Mouse (Mus musculus) hindbrain, embryonic 11.5 days (tissue): ENCODE measurements around the gene Ncam2. TPM values are rescaled to one million over a fixed set of nuclear protein-coding genes. Genes with fewer than 3 reads are reported as not detected.

Source experiments
- ATAC-seq: fragments of 200-750 bp; cut with Nextera tagmentation; 2 replicates; pipeline ENCODE4 v1.8.0; 2017; ENCODE audit warnings: mild to moderate bottlenecking, moderate TSS enrichment, moderate library complexity; ENCODE audit not compliant: low FRiP score
- DNase-seq: peaks from one replicate; pipeline ENCODE4 v3.0.0-alpha.2; 2015; ENCODE audit warnings: low spot score
- H3K27ac ChIP-seq: fragments of 300-500 bp; sonication (generic); 2 replicates; pipeline ENCODE4 v1.5.1; 2014; ENCODE audit warnings: mild to moderate bottlenecking, low read depth, low read length
- H3K27me3 ChIP-seq: fragments of 300-500 bp; sonication (generic); 2 replicates; pipeline ENCODE4 v1.6.1; 2014; ENCODE audit warnings: mild to moderate bottlenecking, low read length, moderate library complexity, mixed read lengths; ENCODE audit not compliant: control insufficient read depth, insufficient read depth
- H3K36me3 ChIP-seq: fragments of 300-500 bp; sonication (generic); 2 replicates; pipeline ENCODE4 v1.6.1; 2014; ENCODE audit warnings: mild to moderate bottlenecking, low read length, moderate library complexity, mixed read lengths; ENCODE audit not compliant: control insufficient read depth, insufficient read depth
- H3K4me1 ChIP-seq: fragments of 300-500 bp; sonication (generic); replicated peaks from 2 replicates; pipeline ENCODE4 v1.6.1; 2014; ENCODE audit warnings: low read length, mixed read lengths; ENCODE audit not compliant: control insufficient read depth, insufficient read depth
- H3K4me2 ChIP-seq: fragments of 300-500 bp; sonication (generic); replicated peaks from 2 replicates; pipeline ENCODE4 v1.6.1; 2014; ENCODE audit warnings: mild to moderate bottlenecking, low read depth, low read length
- H3K4me3 ChIP-seq: fragments of 300-500 bp; sonication (generic); 2 replicates; pipeline ENCODE4 v1.5.1; 2014; ENCODE audit warnings: low read depth, low read length
- H3K9ac ChIP-seq: fragments of 300-500 bp; sonication (generic); 2 replicates; pipeline ENCODE4 v1.6.1; 2014; ENCODE audit warnings: low read depth, low read length
- H3K9me3 ChIP-seq: fragments of 300-500 bp; sonication (generic); 2 replicates; pipeline ENCODE4 v1.6.1; 2016; ENCODE audit warnings: low read length; ENCODE audit not compliant: control insufficient read depth
- WGBS: fragments of 180-500 bp; shearing (Covaris S2); extraction: QIAGEN DNeasy Blood & Tissue Kit; methylation state at CpG from one replicate; pipeline ENCODE4 v1.1.7; 2014; 5-methylcytosine and 5-hydroxymethylcytosine counted together
- polyA plus RNA-seq: library from polyadenylated mRNA; unstranded; fragments of >200 nt; fragmentation: Nextera tagmentation; extraction: Ambion mirVana; gene quantifications from 2 replicates; pipeline ENCODE4 v1.2.1, GENCODE M21; 2014

Gene Ncam2
- polyA plus RNA-seq, 1 experiment from 2014 or later, result 2.7 TPM

DNA sequence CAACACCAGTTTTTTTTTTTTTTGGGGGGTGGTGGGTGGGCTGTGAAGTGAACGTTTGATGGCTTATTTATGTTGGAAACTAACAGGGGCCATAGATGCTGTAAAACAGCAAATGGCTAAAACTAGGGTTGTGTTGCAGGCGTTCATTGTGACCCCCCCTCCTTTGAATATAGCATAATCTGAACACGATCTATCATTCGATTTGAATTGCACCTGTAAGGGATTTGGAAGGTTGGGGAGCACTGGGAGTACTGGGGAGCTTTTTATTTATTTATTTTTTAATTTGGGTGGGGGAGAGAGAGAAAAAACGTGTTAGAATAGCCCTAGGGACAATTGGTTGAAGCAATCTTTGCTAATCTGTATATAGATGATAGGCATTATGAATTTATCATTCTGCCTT is 974 bp downstream of the Ncam2 start:
- H3K27me3 ChIP-seq, result no peaks in the 10 kb centered on the region
- 51% methylated on average over 5 of the region's 5 CpGs for WGBS
- H3K4me2 ChIP-seq, result peak overlapping the region; percentile 87
- peak overlapping the region; percentile 49 for H3K4me3 ChIP-seq
- 0 out of 2 replicates have a peak, but pooled peaks cover 2% of the 10 kb centered on the region for H3K4me1 ChIP-seq
- H3K36me3 ChIP-seq, result no peaks in the 10 kb centered on the region
- DNase-seq (peak; percentile 12), ATAC-seq (no peak)
- no peak overlapping the region for H3K27ac ChIP-seq
- no peak overlapping the region for H3K9ac ChIP-seq
- no peaks in the 10 kb centered on the region for H3K9me3 ChIP-seq

DNA sequence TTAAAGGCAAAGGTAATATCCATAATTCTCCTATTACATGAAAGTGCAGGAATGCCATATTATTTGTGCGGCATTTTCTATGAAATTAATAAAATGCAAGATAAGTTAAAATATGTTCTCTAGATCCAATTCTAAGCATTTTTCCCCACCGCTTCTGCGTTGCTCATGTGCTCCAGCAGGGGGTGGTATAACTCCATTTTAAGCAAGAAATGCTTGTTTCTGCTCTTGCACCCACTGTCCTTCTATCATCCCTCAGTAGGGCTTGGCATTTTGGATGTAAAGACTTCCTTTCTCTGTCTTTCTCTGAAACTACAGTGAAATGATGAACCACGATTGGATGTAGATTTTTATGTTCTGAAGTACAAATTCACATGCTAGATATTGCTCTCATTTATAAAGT is 1.5 kb downstream of the Ncam2 start:
- H3K9me3 ChIP-seq, result no peaks in the 10 kb centered on the region
- ATAC-seq (no peak), DNase-seq (peak; percentile 80)
- H3K27ac ChIP-seq, result no peak overlapping the region
- H3K4me2 ChIP-seq, result no peak overlapping the region
- no peak overlapping the region for H3K9ac ChIP-seq
- H3K4me3 ChIP-seq, result no peak overlapping the region
- WGBS, result 8% methylated on average over 4 of the region's 4 CpGs
- no peaks in the 10 kb centered on the region for H3K27me3 ChIP-seq
- H3K36me3 ChIP-seq, result no peaks in the 10 kb centered on the region
- H3K4me1 ChIP-seq, result 0 out of 2 replicates have a peak, but pooled peaks cover 2% of the 10 kb centered on the region

DNA sequence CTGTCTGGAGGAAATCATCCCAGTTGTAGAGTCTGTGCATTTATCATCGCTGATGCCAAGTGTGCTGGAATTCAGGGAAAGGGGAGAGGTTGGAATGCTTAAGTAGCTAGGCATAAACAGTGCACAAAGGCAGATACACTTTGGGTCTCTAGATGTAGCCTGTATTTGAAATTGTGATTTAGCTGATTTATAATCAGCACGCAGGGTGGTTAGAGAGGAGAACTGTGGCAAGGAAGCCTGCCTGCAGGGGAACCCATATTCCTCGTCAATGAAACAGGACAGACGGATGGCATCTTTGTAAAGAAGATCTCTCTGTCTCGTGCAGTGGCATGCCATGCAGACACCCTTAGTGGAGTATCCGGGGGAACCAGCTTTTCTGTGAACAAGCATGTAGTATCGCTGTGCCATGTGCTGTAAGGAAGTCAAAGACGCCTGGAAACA is 2.2 kb downstream of the Ncam2 start:
- Histone ChIP-seq H3K4me1 (0 out of 2 replicates have a peak, but pooled peaks cover 2% of the 10 kb centered on the region), H3K4me3 (no peak overlapping the region), H3K9me3 (no peaks in the 10 kb centered on the region), H3K36me3 (no peaks in the 10 kb centered on the region), H3K4me2 (no peak overlapping the region), H3K9ac (no peak overlapping the region), H3K27me3 (no peaks in the 10 kb centered on the region), H3K27ac (no peak overlapping the region)
- DNase-seq, result no peak
- WGBS, result 71% methylated on average over 8 of the region's 8 CpGs
- no peak for ATAC-seq

DNA sequence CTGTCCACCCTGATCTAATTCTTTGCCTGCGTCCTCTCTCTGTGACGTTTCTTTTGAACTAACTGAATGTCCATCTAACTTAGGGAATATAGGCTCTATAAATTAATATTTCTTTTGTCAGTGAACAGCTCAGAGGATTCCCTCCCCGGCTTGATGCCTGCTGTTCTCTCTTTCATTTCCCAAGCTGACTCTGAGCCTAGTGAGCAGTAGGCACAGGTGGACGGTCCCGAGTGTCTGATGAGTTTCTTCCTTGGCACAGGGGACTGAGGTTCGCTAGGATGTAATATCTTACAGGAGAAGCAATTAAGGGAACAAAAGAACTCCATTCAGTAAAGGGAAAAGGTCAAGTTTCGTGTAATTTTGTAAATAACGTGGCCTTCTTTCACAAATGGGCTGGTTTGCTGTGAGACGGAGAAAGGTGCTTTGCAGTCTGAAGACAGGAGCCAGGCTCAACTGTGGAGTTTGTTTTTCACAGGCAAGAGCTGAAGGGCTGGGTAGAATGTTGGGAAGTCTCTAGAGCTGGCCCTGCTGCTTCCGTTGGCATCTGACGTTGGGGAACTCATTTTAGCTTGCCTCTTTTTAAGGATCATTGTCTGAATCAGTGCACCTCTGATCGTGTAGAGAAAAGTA is 4.0 kb downstream of the Ncam2 start:
- no peaks in the 10 kb centered on the region for H3K27me3 ChIP-seq
- H3K4me1 ChIP-seq, result 0 out of 2 replicates have a peak, but pooled peaks cover 2% of the 10 kb centered on the region
- no peak overlapping the region for H3K27ac ChIP-seq
- no peak overlapping the region for H3K4me2 ChIP-seq
- WGBS, result 75% methylated on average over 12 of the region's 12 CpGs
- no peak overlapping the region for H3K9ac ChIP-seq
- ATAC-seq, result no peak
- H3K36me3 ChIP-seq, result no peaks in the 10 kb centered on the region
- no peak overlapping the region for H3K4me3 ChIP-seq
- no peaks in the 10 kb centered on the region for H3K9me3 ChIP-seq
- no peak for DNase-seq

DNA sequence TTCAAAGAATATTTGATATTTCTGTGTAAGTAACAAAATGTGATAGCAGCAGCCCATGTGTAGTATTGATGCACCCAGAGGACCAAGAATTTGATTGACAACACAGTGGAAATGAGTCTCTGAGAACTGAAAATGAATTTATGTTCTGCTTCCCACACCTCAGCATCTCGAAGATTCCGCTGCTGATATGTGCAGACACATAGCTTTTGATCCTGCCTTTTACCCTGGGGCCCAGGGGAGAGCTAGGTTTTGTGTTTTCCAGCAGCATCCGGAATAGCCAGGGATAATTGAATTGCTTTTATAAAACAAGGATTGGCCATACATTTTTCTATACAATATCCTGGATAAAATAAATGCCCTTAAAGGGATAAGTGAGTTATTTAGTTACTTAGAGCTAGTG is 20.7 kb downstream of the Ncam2 start:
- no peak overlapping the region for H3K4me3 ChIP-seq
- H3K27me3 ChIP-seq, result no peaks in the 10 kb centered on the region
- H3K9me3 ChIP-seq, result no peaks in the 10 kb centered on the region
- no peaks in the 10 kb centered on the region for H3K4me1 ChIP-seq
- WGBS, result 91% methylated on average over 3 of the region's 3 CpGs
- ATAC-seq (no peak), DNase-seq (no peak)
- H3K4me2 ChIP-seq, result no peak overlapping the region
- no peak overlapping the region for H3K27ac ChIP-seq
- H3K9ac ChIP-seq, result no peak overlapping the region
- H3K36me3 ChIP-seq, result no peaks in the 10 kb centered on the region

- no peak overlapping the region for H3K4me3 ChIP-seq
- WGBS, result 37% methylated on average over 1 of the region's 1 CpGs
- H3K9me3 ChIP-seq, result no peaks in the 10 kb centered on the region
- no peaks in the 10 kb centered on the region for H3K36me3 ChIP-seq
- H3K4me1 ChIP-seq, result no peaks in the 10 kb centered on the region
- DNase-seq (peak; percentile 32), ATAC-seq (peak; percentile 68)
- H3K9ac ChIP-seq, result no peak overlapping the region
- H3K27me3 ChIP-seq, result no peaks in the 10 kb centered on the region
- H3K27ac ChIP-seq, result no peak overlapping the region
- H3K4me2 ChIP-seq, result no peak overlapping the region
These were observed 23.3 kb downstream of the Ncam2 start for GRCm38 (mm10) chr16:81223841-81224240.

GRCm38 (mm10) chr16:81224253-81224652 is 23.8 kb downstream of the Ncam2 start:
- Histone ChIP-seq H3K9me3 (no peaks in the 10 kb centered on the region), H3K27me3 (no peaks in the 10 kb centered on the region), H3K36me3 (no peaks in the 10 kb centered on the region), H3K4me3 (no peak overlapping the region), H3K9ac (no peak overlapping the region), H3K4me2 (no peak overlapping the region), H3K4me1 (no peaks in the 10 kb centered on the region), H3K27ac (no peak overlapping the region)
- no peak for DNase-seq
- ATAC-seq, result no peak

GRCm38 (mm10) chr16:81254875-81255274 is 54.4 kb downstream of the Ncam2 start:
- H3K4me1 ChIP-seq, result no peaks in the 10 kb centered on the region
- no peak for DNase-seq
- H3K27ac ChIP-seq, result no peak overlapping the region
- H3K36me3 ChIP-seq, result no peaks in the 10 kb centered on the region
- no peak overlapping the region for H3K4me3 ChIP-seq
- H3K9ac ChIP-seq, result no peak overlapping the region
- no peaks in the 10 kb centered on the region for H3K9me3 ChIP-seq
- ATAC-seq, result peak; percentile 43; the same call in 1 of the 2 replicates
- H3K27me3 ChIP-seq, result no peaks in the 10 kb centered on the region
- no peak overlapping the region for H3K4me2 ChIP-seq

DNA sequence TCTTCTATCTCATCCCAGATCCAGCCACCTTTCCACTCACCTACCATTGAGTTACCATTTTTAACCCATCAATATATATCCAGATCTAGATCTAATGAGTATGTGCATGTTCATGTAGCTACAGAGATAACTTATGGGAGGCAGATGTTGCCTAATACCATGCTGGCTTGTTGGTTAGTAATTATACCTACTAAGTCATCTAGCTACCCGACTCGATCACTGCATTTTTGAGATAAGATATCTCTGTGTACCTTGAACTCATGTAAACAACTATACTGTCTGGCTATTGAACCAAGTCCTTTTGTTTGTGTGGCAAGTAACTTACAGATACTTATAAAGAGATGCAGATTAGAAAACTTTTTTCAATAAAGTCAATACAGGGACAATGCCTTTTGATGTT is 59.9 kb downstream of the Ncam2 start:
- Histone ChIP-seq H3K4me1 (no peaks in the 10 kb centered on the region), H3K27me3 (no peaks in the 10 kb centered on the region), H3K4me3 (no peak overlapping the region), H3K9me3 (no peaks in the 10 kb centered on the region), H3K27ac (no peak overlapping the region), H3K4me2 (no peak overlapping the region), H3K36me3 (no peaks in the 10 kb centered on the region), H3K9ac (no peak overlapping the region)
- ATAC-seq (no peak), DNase-seq (no peak)
- WGBS, result 99% methylated on average over 2 of the region's 2 CpGs
